Mouse (Mus musculus) skeletal muscle tissue, adult 2 months (tissue): ENCODE results near the gene Lamb3.

Experiments used
- DNase-seq: peaks from one replicate; pipeline ENCODE4 v3.0.0-alpha.2; 2012; ENCODE audit warnings: low read depth, low spot score

The Lamb3 gene

DNA sequence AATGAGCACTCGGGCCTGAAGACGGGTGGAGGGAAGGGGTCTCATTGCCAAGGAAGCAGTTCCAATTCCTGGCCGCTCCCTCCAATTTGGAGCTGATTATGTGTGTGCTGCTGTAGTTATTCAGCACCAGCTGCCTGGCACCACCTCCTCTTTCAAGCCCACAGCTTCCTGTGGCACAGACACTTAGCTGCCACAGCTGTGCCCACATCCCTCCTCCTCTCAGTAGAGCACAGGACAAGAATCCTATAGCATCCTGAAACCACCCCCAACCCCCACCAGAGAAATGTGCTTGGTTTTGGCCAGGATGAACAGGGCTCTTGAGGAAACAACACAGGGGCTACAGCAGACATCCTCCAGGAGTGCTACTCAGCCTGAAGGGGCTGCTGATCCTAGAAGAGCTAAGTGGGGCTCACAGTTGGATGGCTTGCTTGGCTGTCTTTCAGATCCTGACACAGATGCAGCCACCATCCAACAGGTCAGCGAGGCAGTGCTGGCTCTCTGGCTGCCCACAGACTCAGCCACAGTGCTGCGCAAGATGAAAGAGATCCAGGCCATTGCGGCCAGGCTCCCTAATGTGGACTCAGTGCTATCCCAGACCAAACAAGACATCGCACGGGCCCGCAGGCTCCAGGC is 131.0 kb downstream of the Lamb3 start:
- DNase-seq, result no peak

DNA sequence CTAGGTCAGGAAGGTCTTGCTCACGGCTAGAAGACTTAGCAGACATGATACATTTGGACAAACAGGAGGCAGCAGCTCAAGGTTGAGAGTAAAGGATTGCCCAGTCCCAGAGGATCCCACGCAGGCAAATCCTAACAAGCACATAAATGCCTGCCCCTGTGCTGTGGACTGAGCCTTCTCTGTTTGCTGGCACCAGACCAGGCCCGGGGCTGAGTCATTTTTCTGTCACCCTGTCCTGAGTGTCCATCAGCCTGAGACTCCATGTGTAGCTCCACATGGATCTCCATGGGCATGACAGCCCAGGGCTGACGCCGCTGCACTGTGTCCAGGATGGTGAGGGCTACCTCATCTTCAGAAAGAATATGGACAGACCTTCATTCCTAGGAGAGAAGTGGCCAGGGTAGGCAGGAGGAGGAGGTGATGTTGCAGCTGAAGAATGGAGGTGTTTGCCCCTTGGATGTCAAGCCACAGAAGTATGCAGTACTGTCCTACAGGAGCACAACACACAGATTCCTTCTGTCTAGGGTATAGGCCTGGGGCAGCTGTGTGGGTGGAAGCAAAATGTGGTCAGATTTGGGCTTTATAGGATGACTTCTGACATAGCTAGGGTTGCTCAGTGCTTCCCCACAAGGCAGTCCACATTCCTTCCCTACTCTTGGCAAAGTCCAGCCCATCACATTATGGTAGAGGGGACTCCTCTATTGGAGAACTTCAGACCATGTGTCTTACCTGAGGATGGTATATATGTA is 134.9 kb downstream of the Lamb3 start:
- DNase-seq, result no peak

DNA sequence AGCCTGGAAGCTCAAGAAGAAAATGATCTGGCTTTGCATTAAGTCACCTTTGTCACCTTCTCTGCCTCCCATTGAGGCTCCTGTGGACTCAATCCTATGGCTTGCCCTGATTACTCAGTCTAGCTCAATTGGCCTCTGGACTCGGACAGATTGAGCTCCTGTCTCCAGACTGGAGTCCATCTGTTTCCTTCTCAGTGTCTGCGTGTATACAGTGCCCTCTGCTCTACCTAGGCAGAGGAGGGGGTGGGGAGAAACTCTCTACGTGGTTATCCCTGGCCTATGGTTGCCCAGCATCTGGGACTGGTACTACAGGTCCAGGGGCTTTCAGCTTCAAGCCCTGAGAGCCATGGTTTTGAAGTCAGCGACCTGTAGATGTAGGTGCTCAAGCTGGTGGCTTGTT is 136.4 kb downstream of the Lamb3 start:
- no peak for DNase-seq

DNA sequence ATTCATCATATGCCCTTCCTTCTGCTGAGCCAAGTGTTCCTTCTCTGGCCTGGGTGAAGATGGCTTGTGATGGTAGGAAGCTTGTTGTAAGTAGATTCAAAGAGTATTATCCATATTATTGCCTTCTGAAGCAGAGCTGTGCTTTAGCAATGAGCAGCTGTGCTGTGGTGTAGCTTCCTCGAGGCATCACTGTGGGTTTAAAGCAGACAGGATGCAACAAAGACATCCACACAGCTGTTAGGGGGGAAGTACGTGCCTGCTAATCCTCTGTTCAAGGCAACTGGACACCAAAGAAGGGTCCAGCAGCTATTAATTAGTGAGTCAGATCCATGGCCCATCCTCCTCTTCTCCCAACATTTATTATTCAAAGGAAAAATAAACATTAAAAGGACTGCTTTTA is 137.5 kb downstream of the Lamb3 start:
- no peak for DNase-seq

DNA sequence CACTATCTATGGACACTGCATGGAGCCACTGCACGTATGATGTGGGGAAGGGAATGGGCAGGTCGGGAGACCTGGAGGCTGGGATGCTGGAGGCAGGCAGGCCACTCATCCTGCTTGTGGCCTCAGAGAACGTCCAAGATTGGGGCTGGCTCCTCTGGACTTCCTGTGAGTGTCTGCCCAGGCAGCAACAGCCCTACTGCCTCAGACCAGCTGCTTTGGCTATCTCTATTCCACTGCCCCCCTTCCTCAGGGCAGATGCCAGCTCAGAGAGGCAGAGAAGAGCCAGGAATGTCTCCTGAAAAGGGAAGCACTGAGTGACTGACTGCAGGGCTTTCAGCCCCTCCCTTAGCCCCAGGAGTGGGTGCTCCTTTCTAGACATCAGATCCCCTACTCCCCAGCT is 139.4 kb downstream of the Lamb3 start:
- DNase-seq, result no peak

DNA sequence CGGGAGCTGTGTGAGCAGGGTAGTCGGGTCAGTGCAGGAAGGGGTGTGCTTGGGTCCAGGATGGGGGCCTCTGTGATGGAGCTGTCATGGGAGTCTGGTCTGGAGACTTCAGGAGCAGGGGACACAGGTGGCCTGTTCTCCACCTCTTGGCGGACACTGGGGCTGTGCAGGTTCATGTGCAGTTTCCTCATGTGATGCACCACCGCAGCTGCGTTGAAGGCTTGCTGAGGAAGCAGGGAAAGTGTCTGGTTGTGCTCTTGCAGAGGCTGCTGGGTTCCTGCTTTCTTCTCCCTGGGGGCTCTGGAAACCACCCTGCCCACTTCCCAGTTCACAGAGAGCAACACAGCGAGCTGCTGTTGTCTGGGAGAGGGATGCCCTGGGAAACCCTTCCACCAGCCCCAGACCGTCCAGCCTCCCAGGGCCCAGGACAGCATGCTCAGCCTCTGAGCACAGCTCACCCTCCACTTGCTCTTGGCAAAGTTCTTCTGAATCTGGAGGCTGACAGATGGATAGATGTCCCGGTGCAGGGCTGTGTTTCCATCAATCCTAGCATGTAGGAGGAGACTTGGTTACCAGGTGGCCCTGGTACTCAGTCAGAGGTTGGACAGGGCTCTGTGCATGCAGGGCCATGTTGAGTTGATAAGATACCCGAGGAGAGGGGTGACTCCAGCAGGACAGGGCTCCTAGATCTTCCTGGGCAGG is 140.9 kb downstream of the Lamb3 start:
- no peak for DNase-seq

DNA sequence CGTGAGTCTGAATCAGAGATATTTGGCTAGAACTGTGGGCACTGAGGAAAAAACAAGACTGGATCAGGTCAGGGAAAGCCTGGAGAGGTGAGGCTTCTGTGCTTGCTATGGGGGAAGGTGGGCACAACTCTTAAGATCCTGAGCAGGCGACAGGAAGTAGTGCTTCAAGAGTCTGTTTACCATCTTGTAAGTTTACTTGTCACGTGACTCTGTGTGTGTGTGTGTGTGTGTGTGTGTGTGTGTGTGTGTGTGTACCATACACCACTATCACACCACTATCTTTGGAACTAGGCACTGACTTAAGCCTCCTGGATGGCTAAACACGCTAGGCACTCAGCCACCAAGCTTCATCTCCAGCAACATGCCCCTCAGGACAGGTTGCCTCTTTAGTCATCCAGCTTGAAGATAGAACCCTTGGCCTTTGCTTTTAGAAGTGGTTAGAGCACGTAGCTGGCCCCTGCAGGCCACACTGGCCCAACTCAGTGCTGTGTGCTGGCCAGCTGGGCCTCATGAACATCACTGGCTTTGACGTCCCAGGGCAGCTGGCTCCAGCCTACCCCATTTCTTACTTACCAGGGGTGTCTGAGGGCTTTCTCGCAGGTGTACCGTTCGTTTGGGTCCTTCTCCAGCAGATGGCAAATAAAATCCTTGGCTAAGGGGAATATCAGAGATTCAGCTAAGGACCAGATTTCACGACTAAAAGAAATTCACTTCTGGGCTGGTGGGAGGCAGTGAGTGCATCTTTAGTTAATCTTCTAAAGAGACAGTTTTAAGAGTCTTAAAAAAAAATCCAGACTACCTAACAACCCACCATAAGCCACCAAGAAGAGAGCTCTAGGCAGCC is 142.4 kb downstream of the Lamb3 start:
- DNase-seq, result no peak

DNA sequence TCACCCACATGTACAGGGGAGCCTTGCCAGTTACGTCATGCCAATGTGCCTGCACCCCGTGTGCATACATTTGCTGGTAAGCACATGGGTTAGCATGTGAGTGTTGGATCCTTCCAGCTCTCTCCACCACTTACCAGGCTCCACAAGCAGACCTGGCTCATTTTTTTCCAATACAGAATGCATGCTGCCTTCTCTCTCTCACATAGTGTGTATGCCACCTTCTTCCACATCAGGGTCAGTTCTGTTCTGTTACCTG is 143.0 kb downstream of the Lamb3 start:
- DNase-seq, result no peak

DNA sequence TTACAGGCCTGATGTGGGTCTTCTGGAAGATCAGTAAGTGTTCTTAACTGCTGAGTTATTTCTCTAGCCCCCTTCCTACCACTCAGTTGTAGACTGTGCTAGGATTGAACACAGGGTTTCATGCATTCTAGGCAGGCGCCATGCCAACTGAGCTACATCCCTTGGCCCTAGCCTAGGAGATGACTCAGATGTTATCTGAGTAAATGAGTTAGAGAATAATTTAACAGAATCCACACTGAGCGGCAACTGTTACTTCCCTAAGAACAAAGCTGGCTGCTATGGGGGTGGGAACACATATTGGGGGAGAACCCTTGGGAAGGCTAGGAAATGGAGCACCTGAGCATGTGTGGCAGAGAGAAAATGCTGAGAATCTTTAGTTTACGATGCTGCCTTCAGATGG is 144.1 kb downstream of the Lamb3 start:
- DNase-seq, result no peak

DNA sequence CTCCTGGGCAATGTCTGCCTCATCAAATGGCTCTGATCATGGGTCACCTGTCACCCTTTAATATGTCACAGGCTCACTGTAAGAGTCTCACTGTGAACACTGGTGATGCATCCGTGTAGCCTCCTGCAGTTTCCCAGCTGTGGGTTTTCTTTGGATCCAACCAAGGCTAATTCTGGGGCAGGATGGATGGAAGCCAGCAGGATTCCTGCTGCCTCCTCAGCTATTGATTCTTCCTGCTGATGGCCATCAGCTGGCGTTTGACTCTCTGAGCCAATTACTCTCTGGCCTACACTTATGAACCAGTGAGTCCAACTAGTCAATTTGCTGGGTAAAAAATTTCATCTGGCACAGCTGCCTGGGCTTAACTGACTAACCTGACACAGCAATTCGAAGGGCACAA is 151.7 kb downstream of the Lamb3 start:
- DNase-seq, result no peak

DNA sequence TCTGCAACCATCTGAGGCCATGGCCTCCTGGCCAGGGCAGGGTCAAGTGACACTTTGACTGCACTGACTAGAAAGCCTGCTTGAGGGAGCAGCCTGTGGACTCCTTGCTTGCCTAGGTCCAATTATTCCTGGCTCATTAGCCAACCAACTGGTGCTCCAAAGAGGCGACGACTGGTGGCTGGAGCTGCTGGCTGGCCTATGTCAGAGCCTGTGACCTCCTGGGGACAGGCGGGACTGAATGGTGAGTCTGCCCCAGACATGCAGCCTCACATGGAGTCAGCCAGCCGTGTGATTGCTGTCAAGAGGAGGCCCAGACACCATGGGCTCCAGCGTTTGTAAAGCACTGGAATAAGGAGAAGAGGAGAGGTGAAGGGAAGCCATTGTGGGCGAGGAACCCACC is 153.7 kb downstream of the Lamb3 start:
- peak; percentile 46 for DNase-seq

DNA sequence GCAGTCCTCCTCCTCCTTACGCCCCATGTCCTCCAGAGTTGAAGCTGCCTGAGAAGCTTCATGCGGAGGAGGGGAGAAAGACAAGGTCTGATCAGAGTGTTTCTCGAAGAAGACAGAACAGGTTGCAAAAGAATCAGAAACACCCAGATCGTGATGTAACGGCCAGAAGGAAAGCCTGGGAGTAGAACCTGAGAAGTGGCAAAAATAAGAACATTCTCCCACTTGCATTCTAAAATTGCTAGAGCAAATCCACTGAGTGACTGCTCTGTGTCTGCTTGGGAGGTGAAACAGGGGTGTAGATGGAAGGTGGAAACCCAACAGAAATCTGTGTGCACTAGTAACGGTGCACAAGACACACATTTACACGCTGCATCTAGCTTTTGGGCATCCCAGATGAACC is 154.6 kb downstream of the Lamb3 start:
- DNase-seq, result no peak

DNA sequence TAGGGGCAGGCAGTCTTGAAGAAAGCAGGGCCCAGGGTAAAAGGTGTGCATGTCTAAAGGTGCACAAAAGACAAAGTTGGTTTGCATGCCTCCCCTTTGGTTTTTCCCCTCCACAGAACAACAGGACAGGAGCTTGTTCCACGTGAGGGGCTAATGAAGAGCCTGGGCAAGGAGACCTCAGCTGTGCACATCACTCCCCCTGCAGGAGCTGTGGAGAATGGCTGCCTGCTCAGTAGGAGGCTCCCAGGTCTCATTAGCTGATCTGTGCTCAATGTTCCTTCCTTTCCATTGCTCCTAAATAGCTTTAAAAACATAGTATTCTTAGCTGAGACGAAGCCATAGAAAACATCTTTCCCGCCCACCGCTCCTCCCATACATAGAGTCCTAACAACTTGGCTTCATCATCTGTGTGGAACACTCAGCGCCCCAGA is 156.3 kb downstream of the Lamb3 start:
- peak; percentile 38 for DNase-seq

DNA sequence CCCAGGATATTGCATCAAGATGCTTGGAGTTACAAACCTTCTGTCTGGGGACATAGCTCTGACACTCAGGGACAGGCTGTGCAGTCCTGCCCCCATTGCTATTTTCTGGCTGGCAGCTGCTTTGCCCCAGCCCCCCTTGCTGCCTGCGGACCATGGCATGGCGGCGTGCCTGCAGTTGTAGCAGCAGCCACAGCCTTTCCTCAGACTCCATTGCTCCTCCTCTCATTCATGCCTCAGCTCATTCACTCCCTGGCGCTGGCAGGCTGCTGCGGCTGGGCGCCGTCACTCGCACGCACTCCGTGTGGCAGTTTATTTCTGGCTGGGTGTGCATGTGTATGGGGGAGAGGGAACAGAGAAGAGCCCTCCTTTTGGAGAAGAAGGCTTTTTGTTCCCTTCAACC is 160.6 kb downstream of the Lamb3 start:
- DNase-seq, result no peak

DNA sequence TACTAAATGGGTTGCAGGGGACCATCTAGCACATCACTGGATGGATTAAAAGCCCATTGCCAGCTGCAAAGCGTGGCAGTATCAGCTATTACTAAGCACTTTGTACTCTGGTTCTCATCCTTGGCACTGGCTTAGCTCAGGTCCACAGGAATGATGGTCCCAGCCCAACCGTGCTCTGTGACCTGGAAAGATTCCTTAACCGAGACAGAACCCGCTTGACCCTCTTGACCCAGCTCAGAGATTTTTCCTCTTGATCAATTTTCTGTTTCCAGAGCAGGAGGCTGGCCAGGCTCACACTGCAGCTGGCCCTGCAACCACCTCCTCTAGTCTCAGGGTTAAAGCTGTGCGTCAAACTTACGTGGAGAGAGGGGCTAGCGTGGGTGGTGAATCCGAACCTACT is 161.6 kb downstream of the Lamb3 start:
- DNase-seq, result no peak

DNA sequence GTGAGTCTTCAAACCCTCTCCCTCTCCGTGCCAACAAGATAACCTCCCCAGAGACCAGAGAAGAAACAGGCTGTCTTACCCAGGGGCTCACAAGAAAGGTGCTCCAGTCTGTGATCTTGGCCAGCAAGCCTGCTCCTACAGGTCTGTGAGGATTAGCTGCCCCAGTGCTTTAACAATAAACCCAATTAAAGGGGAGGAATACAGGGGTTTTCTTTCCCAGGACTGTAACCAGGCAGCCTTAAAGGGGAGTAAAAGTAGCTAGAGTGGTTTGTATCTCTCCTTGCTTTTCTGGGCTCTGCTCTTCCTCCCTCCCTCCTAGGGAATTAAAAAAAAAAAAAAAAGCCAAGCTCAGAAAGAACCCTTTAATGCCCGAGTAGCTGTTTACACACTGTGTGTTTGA is 162.6 kb downstream of the Lamb3 start, which contains the start of gene Camk1g:
TSS of gene Camk1g (minus strand) at position 203 of the 400 bp plus-strand sequence.
- DNase-seq, result no peak

DNA sequence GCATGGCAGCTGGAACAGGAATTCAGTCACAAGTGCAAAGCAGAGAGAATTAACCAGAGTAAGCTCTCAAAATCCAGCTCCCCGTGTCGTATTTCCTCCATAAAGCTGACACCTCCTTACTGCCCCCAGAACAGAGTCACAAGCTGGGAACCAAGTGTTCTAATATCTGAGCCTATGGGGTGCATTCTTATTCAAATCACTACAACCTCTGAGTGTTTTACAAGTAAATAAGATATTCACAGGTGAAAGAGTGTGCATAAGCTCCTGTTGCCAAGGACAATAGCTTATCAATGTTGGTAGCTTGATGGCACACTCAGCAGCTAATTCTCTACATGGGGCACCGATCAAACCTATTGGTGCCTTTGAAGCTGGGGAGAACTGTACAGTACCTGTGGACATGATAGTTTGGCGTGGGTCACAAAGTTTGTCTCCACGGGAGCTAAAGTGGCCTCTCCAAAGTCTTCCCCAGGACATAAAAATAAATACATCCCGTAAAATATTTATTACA is 166.5 kb downstream of the Lamb3 start:
- no peak for DNase-seq

DNA sequence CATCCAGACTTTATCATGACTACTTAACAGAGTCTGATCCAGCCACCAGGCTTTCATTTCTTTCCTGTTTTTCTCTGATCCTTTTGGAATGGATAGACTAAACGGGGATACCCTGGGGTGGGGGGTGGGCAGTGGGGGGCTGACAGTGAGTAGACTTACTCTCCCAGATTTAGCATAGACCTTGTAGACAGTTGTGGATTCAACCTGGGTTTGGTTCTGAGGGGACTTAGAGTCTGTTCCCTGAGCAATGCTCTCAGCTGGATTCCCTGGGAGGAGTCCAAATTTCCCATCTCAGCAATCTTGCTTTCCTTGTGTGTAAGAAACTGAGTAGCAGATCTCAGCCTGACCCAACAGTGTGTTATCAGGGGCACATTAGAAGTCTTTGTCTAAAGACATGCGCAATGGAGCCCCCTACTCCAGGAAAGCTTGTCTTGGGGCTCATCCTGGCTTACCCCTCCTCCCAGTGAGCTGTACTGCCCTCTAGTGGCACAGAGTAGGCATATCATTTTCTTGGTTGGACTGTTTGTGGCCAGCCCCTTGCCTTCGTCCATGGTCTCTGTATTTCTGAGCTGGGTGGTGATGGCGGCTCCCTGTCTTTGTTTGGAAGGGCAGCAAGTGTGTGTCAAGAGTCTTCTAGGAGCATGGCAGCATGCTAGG is 169.1 kb downstream of the Lamb3 start:
- peak; percentile 52 for DNase-seq

DNA sequence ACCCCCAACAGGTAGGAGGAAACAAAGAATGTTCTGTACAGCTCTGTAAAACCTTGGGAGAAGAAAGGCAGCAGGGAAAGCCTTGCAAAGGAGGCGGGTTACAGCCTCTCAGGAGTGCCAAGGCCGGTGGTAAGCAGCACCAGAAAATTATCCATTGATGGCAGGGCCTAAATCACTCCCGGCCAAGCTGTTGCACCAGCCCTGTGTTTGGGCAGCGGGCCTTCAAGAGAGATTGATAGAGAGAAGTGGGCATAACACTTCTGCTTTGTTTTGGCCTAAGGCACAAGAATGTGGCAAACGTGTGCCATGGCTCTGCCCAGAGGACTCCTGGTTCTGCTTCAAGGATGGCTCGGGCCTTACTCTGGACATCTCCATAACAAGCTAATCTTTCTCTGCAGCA is 172.1 kb downstream of the Lamb3 start:
- DNase-seq, result no peak

DNA sequence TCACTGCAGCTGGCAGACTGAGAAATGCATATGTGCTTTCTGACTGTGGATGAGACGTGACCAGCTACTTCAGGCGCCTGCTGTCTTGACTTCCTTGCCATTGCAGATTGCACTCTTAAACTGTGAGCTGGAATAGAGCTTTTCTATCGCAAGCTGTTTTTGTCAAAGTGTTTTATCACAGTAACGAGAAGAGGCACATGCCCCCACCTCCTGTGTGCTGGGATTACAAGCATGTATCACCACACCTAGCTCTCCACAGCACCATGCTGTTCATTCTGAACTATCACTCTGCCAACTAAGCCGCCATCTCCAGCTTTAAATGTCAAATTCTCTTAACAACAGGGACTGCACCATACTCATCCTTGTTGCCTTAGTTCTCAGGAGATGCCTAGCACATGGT is 173.4 kb downstream of the Lamb3 start:
- no peak for DNase-seq

DNA sequence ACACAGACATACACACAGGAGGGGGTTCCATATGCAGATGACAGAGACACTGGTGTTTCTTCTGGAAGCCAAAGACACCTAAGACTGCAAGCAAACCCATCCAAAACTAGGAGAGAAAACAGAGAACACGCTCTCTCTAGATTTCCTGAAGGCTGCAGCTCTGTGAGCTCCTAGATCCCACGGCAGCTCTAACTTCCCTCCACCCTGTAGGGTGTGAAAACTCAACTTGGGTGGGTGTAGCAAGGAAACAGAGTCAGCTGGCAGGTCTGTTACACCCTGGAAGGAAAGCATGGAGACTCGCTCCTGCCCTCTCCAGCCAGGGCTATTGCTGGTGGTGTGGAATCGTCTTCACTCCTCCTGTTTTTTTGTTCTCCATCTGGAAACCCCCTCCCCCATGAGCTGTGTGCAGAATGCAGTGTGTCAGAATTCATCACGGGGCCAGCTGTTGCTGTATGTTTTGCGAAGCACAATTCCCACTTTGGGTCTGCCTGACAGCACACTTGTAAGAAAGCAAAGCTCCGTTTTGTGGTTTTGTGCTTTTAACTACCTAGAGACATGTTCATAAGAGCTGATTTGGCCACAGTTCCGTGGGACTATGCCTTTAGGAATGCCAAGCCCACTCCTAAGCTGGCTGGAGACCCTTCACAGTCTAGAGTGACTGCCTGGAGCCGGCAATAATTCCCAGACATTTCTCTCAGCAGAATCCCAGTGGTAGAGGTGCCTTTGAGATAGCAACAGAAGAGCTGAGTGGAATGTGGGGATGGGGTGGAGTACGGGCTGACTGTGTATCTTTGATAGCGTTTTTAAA is 174.3 kb downstream of the Lamb3 start:
- DNase-seq, result no peak
